In the genomic region with DNA sequence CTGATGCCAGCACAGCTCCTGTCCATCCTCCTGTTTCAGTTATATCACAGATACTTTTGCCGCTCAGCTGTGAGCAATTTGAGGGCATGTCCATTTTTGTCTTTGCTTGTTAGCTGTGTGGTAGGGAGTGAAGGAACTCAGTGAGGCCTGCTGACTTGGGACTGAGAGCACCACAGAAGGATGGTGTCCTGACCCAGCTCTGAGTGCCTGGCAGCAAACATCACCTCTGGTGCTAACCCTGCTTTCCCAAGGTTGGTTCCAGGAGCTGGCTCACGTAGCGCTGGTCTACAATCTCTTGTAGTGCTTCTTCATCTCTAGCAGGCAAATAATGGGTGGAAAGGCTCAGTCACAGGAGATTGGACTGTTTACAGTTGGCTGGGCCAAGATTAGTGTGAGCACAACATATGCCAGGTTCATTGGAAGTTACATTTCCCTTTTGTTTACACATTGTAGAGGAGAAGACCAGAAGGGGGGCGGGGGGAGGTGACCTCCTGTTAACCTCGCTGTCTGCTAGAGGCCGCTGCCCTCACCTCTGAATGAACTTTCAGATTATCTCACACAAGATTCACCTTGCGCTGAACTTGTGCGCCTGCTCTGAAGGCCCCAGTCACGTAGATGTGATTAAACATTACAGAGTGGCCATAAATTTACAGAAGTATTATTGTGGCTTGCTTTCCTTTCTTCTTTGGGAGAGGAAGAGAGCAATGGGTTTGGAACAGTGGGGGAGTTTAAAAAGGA, we compare ENCODE assay signal across 8 mouse cellular contexts. TPM values are rescaled to one million over a fixed set of nuclear protein-coding genes. Genes with fewer than 3 reads are reported as not detected.
A peak's percentile ranks its signal among the peaks of the same experiment; 100 is the strongest.
DNase-seq lines count a peak whose midpoint lies in the region; ATAC-seq and TF ChIP-seq lines count a peak whose summit lies in the region.

No protein-coding gene starts in this region.

- H3K27me3 ChIP-seq in testis, adult 2 months (ENCODE audit: control insufficient read depth, insufficient read depth, low read length): no peaks in the 10 kb centered on the region
- H3K27me3 ChIP-seq in heart, embryonic 16.5 days (ENCODE audit: control insufficient read depth, insufficient read depth, low read length): no peaks in the 10 kb centered on the region
- no peaks in the 10 kb centered on the region for H3K27me3 ChIP-seq in limb, embryonic 11.5 days (ENCODE audit: control insufficient read depth, insufficient read depth, low read length)
- no peaks in the 10 kb centered on the region for H3K27me3 ChIP-seq in forebrain, embryonic 11.5 days (ENCODE audit: control insufficient read depth, insufficient read depth, low read length)

- ATAC-seq in heart, embryonic 16.5 days (replicated peaks; ENCODE audit: extremely low read depth, insufficient read depth, low FRiP score): 0 out of 2 replicates have a peak, but pooled peaks have one; percentile 41
- ATAC-seq in limb, embryonic 11.5 days (ENCODE audit: insufficient number of reproducible peaks, low FRiP score, low TSS enrichment, low read depth): no peak
- no peak for ATAC-seq in forebrain, embryonic 11.5 days (replicated peaks; ENCODE audit: low FRiP score)

- peaks cover 2% of the 10 kb centered on the region; the same call in 1 of the 2 replicates for H3K4me1 ChIP-seq in testis, adult 2 months (ENCODE audit: control insufficient read depth, insufficient read depth, low read length)
- peaks cover 21% of the 10 kb centered on the region for H3K4me1 ChIP-seq in heart, embryonic 16.5 days (ENCODE audit: control insufficient read depth, insufficient read depth, low read length)
- H3K4me1 ChIP-seq in limb, embryonic 11.5 days (ENCODE audit: control insufficient read depth, insufficient read depth, low read length): no peaks in the 10 kb centered on the region
- no peaks in the 10 kb centered on the region for H3K4me1 ChIP-seq in forebrain, embryonic 11.5 days (replicated peaks; ENCODE audit: control insufficient read depth, insufficient read depth, low read length)

- no peak for TF ChIP-seq POLR2A in testis, adult 2 months (IDR thresholded peaks at IDR 0.05; ENCODE audit: control insufficient read depth, low read depth, low read length)

- DNase-seq in testis, postnatal 10 days (ENCODE audit: low spot score): no peak
- DNase-seq in limb, embryonic 11.5 days (ENCODE audit: low spot score): peak; percentile 26
- peak; percentile 53 for DNase-seq in retina, embryonic 14.5 days (ENCODE audit: low spot score)
- no peak for DNase-seq in forebrain, embryonic 11.5 days (ENCODE audit: low spot score)
- DNase-seq in MN1 (ENCODE audit: low spot score): no peak
- no peak for DNase-seq in layer of hippocampus, adult 8-10 months (ENCODE audit: low spot score in 2 of 2)

- no peaks in the 10 kb centered on the region for H3K36me3 ChIP-seq in testis, adult 2 months (ENCODE audit: control insufficient read depth, insufficient read depth, low read length)
- H3K36me3 ChIP-seq in heart, embryonic 16.5 days (ENCODE audit: control insufficient read depth, insufficient read depth): no peaks in the 10 kb centered on the region
- H3K36me3 ChIP-seq in limb, embryonic 11.5 days (ENCODE audit: control insufficient read depth, insufficient read depth, low read length): no peaks in the 10 kb centered on the region
- H3K36me3 ChIP-seq in forebrain, embryonic 11.5 days (ENCODE audit: control insufficient read depth, insufficient read depth, low read length): no peaks in the 10 kb centered on the region

- 25% methylated on average over 9 of the region's 9 CpGs for WGBS in heart, embryonic 16.5 days
- WGBS in limb, embryonic 11.5 days: 42% methylated on average over 9 of the region's 9 CpGs
- WGBS in forebrain, embryonic 11.5 days: 77% methylated on average over 9 of the region's 9 CpGs

- no peak for TF ChIP-seq CTCF in testis, adult 2 months (IDR thresholded peaks at IDR 0.05; ENCODE audit: control insufficient read depth, insufficient read depth, insufficient replicate concordance, low read depth, low read length)

- no peak overlapping the region for H3K9ac ChIP-seq in heart, embryonic 16.5 days (ENCODE audit: low read length)
- H3K9ac ChIP-seq in limb, embryonic 11.5 days (ENCODE audit: low read length): no peak overlapping the region
- no peak overlapping the region for H3K9ac ChIP-seq in forebrain, embryonic 11.5 days (ENCODE audit: low read length)

- no peak overlapping the region for H3K4me3 ChIP-seq in testis, adult 2 months (ENCODE audit: control insufficient read depth, low read depth, low read length)
- no peak overlapping the region for H3K4me3 ChIP-seq in heart, embryonic 16.5 days (ENCODE audit: low read length)
- no peak overlapping the region for H3K4me3 ChIP-seq in limb, embryonic 11.5 days (ENCODE audit: low read depth, low read length)
- H3K4me3 ChIP-seq in forebrain, embryonic 11.5 days (ENCODE audit: low read depth, low read length): no peak overlapping the region

- H3K4me2 ChIP-seq in heart, embryonic 16.5 days (ENCODE audit: low read depth, low read length): peak overlapping the region; percentile 34; the same call in 1 of the 2 replicates
- H3K4me2 ChIP-seq in limb, embryonic 11.5 days (ENCODE audit: low read depth, severe bottlenecking): no peak overlapping the region
- no peak overlapping the region for H3K4me2 ChIP-seq in forebrain, embryonic 11.5 days (ENCODE audit: low read depth, low read length, severe bottlenecking)

- no peaks in the 10 kb centered on the region for H3K9me3 ChIP-seq in heart, embryonic 16.5 days (replicated peaks; ENCODE audit: control insufficient read depth, low read length)
- no peaks in the 10 kb centered on the region for H3K9me3 ChIP-seq in limb, embryonic 11.5 days (ENCODE audit: control insufficient read depth, low read length)
- H3K9me3 ChIP-seq in forebrain, embryonic 11.5 days (ENCODE audit: control insufficient read depth, low read length): no peaks in the 10 kb centered on the region

- H3K27ac ChIP-seq in testis, adult 2 months (ENCODE audit: control insufficient read depth, insufficient read depth, low read depth, low read length): 0 out of 2 replicates have a peak overlapping the region, but pooled peaks have one; percentile 3
- no peak overlapping the region; the same call in 1 of the 2 replicates for H3K27ac ChIP-seq in heart, embryonic 16.5 days (ENCODE audit: low read length)
- no peak overlapping the region for H3K27ac ChIP-seq in limb, embryonic 11.5 days (replicated peaks; ENCODE audit: low read depth, low read length)
- no peak overlapping the region for H3K27ac ChIP-seq in forebrain, embryonic 11.5 days (ENCODE audit: low read depth, low read length)

RNA-seq across cellular contexts. Expression of a gene that starts 46.8 kb away (rescaled TPM):
- 9.1 and 14.0 TPM in 2 replicates for polyA plus RNA-seq in testis, adult 2 months (2012; rRNA removed)
- polyA plus RNA-seq in heart, embryonic 16.5 days (2015; fragmentation: Nextera tagmentation; extraction: Ambion mirVana): 1.4 and 1.7 TPM in 2 replicates
- 35.0 and 37.6 TPM in 2 replicates for polyA plus RNA-seq in limb, embryonic 11.5 days (2014; fragmentation: Nextera tagmentation; extraction: Ambion mirVana)
- polyA plus RNA-seq in forebrain, embryonic 11.5 days (2014; fragmentation: Nextera tagmentation; extraction: Ambion mirVana): 0.84 and 1.2 TPM in 2 replicates
- 10 to 100 TPM in 2 of 4 experiments, 1 to 10 TPM in 2; 8.4 to 10.5 (median 9.3) TPM for total RNA-seq in layer of hippocampus, adult 8-10 months (2022)

Comparison
In these comparisons a context has a peak if more than half of its experiments do, and no peak if none do; other contexts are left out.
1. DNase-seq: peak in limb, embryonic 11.5 days (single experiment) and retina, embryonic 14.5 days (single experiment); none in testis, postnatal 10 days (single experiment), forebrain, embryonic 11.5 days (single experiment), MN1 (single experiment) and layer of hippocampus, adult 8-10 months (0 of 2).